Mouse (Mus musculus): ENCODE measurements at regions not wholly inside any gene's neighbourhood (a gene's known extent, or its start where the extent isn't known, plus 50 kb on each side); places are given as distances from the start of the nearest gene placed in this dataset.
A peak's percentile ranks its signal among the peaks of the same experiment; 100 is the strongest.

GRCm38 (mm10) chr12:107715871-107716270 lies 227.4 kb downstream of the 3110018I06Rik start:
- intact Hi-C loops (cut with DNase I): no loop called here
- peak; percentile 2 to 13 for DNase-seq

- intact Hi-C loops (cut with DNase I): no loop called here
These were observed 232.5 kb downstream of the 3110018I06Rik start for GRCm38 (mm10) chr12:107720941-107721340.

GRCm38 (mm10) chr12:107723062-107723859 lies 234.8 kb downstream of the 3110018I06Rik start:
- DNase-seq: no peak
- intact Hi-C loops (cut with DNase I): no loop called here

More at GRCm38 (mm10) chr12:107720941-107721340, 232.5 kb downstream of the 3110018I06Rik start:
- DNase-seq: no peak

GRCm38 (mm10) chr12:107723860-107724320 lies 235.5 kb downstream of the 3110018I06Rik start:
- no peak for DNase-seq
- intact Hi-C loops (cut with DNase I): no loop called here

GRCm38 (mm10) chr12:107724467-107724866 lies 236.0 kb downstream of the 3110018I06Rik start:
- DNase-seq: no peak
- intact Hi-C loops (cut with DNase I): no loop called here

- no peak for DNase-seq
- intact Hi-C loops (cut with DNase I): no loop called here
These were observed 240.4 kb downstream of the 3110018I06Rik start for GRCm38 (mm10) chr12:107728865-107729264.

GRCm38 (mm10) chr12:107729301-107729700 lies 240.9 kb downstream of the 3110018I06Rik start:
- intact Hi-C loops (cut with DNase I): no loop called here
- no peak for DNase-seq

GRCm38 (mm10) chr12:107730940-107731339 lies 242.5 kb downstream of the 3110018I06Rik start:
- DNase-seq: no peak
- intact Hi-C loops (cut with DNase I): no loop called here

GRCm38 (mm10) chr12:107734536-107734935 lies 246.1 kb downstream of the 3110018I06Rik start:
- intact Hi-C loops (cut with DNase I): no loop called here
- DNase-seq: no peak

- intact Hi-C loops (cut with DNase I): no loop called here
- no peak for DNase-seq
These were observed 254.2 kb downstream of the 3110018I06Rik start for GRCm38 (mm10) chr12:107742641-107743040.

- no peak for DNase-seq
- intact Hi-C loops (cut with DNase I): no loop called here
These were observed 256.4 kb downstream of the 3110018I06Rik start for GRCm38 (mm10) chr12:107744822-107745221.

GRCm38 (mm10) chr12:107748481-107749380 lies 254.7 kb downstream of the Bcl11b start:
- DNase-seq: no peak
- intact Hi-C loops (cut with DNase I): no loop called here

GRCm38 (mm10) chr12:107749381-107750085 lies 253.9 kb downstream of the Bcl11b start:
- no peak for DNase-seq
- intact Hi-C loops (cut with DNase I): no loop called here

- intact Hi-C loops (cut with DNase I): no loop called here
- DNase-seq: no peak
These were observed 253.0 kb downstream of the Bcl11b start for GRCm38 (mm10) chr12:107750285-107750927.

- intact Hi-C loops (cut with DNase I): no loop called here
- no peak for DNase-seq
These were observed 251.3 kb downstream of the Bcl11b start for GRCm38 (mm10) chr12:107752126-107752525.

- intact Hi-C loops (cut with DNase I): no loop called here
- DNase-seq: no peak
These were observed 250.8 kb downstream of the Bcl11b start for GRCm38 (mm10) chr12:107752587-107752986.

- intact Hi-C loops (cut with DNase I): no loop called here
- peak; percentile 60 to 62 for DNase-seq
These were observed 250.4 kb downstream of the Bcl11b start for GRCm38 (mm10) chr12:107753022-107753421.

- DNase-seq: no peak
- intact Hi-C loops (cut with DNase I): no loop called here
These were observed 249.9 kb downstream of the Bcl11b start for GRCm38 (mm10) chr12:107753536-107753935.

GRCm38 (mm10) chr12:107754885-107755284 lies 248.5 kb downstream of the Bcl11b start:
- no peak for DNase-seq
- intact Hi-C loops (cut with DNase I): no loop called here

GRCm38 (mm10) chr12:107755820-107756517 lies 247.4 kb downstream of the Bcl11b start:
- DNase-seq: peak; percentile 23 to 53
- intact Hi-C loops (cut with DNase I): no loop called here

Data from heart, postnatal 36 days (tissue).